Mouse (Mus musculus) limb, embryonic 13.5 days (tissue): ENCODE results near the gene Cpeb3. TPM values are rescaled to one million over a fixed set of nuclear protein-coding genes. Genes with fewer than 3 reads are reported as not detected.
A peak's percentile ranks its signal among the peaks of the same experiment; 100 is the strongest.
"Not testable (repeated sequence)": the region's sequence is repeated elsewhere in the genome, so short reads cannot be mapped to it uniquely, and the experiment has no call there.

Experiments
- ATAC-seq: fragments of 200-750 bp; cut with Nextera tagmentation; 2 replicates; pipeline ENCODE4 v1.8.0; 2017; ENCODE audit warnings: low read depth, moderate number of reproducible peaks, moderate TSS enrichment; ENCODE audit not compliant: low FRiP score
- H3K27ac ChIP-seq: fragments of 300-500 bp; sonication (generic); 2 replicates; pipeline ENCODE4 v1.5.1; 2015; ENCODE audit warnings: inconsistent platforms, mild to moderate bottlenecking, moderate library complexity
- H3K27me3 ChIP-seq: fragments of 300-500 bp; sonication (generic); 2 replicates; pipeline ENCODE4 v1.6.1; 2015; ENCODE audit warnings: mild to moderate bottlenecking, inconsistent platforms
- H3K36me3 ChIP-seq: fragments of 300-500 bp; sonication (generic); 2 replicates; pipeline ENCODE4 v1.6.1; 2015; ENCODE audit warnings: inconsistent platforms, mild to moderate bottlenecking, moderate library complexity
- H3K4me1 ChIP-seq: fragments of 300-500 bp; sonication (generic); 2 replicates; pipeline ENCODE4 v1.6.1; 2015; ENCODE audit warnings: inconsistent platforms
- H3K4me2 ChIP-seq: fragments of 300-500 bp; sonication (generic); replicated peaks from 2 replicates; pipeline ENCODE4 v1.6.1; 2015; ENCODE audit warnings: inconsistent platforms, mild to moderate bottlenecking, moderate library complexity
- H3K4me3 ChIP-seq: fragments of 300-500 bp; sonication (generic); 2 replicates; pipeline ENCODE4 v1.5.1; 2015; ENCODE audit warnings: moderate library complexity, mild to moderate bottlenecking, inconsistent platforms
- H3K9ac ChIP-seq: fragments of 300-500 bp; sonication (generic); 2 replicates; pipeline ENCODE4 v1.6.1; 2015; ENCODE audit warnings: mild to moderate bottlenecking, inconsistent platforms
- H3K9me3 ChIP-seq: fragments of 300-500 bp; sonication (generic); 2 replicates; pipeline ENCODE4 v1.6.1; 2016; ENCODE audit warnings: inconsistent platforms
- WGBS: fragments of 180-500 bp; shearing (Covaris S2); methylation state at CpG from one replicate; pipeline ENCODE4 v1.1.7; 2015; 5-methylcytosine and 5-hydroxymethylcytosine counted together
- polyA plus RNA-seq: library from polyadenylated mRNA; unstranded; fragments of >200 nt; fragmentation: Nextera tagmentation; extraction: Ambion mirVana; gene quantifications from 2 replicates; pipeline ENCODE4 v1.2.1, GENCODE M21; 2015

Cpeb3 gene
- polyA plus RNA-seq, 1 experiment from 2014 or later, result 1.0 TPM

DNA sequence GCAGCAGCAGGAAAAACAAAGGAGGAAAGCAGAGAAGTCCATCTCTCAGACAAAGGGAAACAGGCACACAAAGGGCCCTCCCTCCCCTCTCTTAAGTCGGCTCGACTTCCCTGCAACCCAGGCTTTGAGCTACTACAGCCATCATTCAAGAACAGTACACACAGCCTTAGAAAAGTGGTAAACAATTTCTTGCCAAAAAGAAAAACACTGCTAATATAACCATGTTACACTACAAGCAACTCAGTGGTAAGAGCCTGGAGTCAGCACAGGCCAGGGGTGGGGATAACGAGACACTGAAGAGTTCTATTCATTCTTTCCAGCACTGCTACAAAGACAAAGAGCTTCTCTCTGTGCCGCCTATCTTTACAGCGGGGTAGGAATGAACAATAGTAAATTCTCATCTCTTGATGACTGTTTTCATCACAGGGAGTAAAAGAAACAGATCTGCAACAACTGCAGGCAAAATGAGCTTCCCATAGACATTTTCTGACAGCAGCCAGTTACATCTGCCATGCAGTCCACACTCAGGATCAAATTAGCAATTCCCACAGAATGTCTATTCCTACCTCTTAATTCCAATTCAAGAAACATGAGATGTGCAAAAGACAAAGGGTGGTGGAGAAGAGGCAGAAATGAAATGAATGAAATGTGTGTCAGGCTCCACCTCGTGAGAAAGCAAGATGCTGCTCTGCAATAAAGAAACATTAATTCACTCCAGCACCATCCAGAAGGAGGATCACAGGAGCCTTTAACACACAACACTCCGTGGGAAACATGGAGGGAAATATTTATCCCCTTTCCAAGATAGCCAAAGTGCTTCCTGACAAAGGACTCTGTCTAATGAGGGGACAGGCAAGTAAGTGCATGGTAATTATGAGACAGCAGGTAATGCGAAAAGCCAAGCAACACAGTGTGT, 118.0 kb downstream of the Cpeb3 start:
- Histone ChIP-seq H3K27me3 (no peaks in the 10 kb centered on the region; the same call in 1 of the 2 replicates), H3K9me3 (no peaks in the 10 kb centered on the region), H3K27ac (no peak overlapping the region), H3K36me3 (no peaks in the 10 kb centered on the region), H3K4me3 (no peak overlapping the region), H3K9ac (no peak overlapping the region), H3K4me1 (peaks cover 12% of the 10 kb centered on the region), H3K4me2 (no peak overlapping the region)
- no peak for ATAC-seq
- 46% methylated on average over 8 of the region's 8 CpGs for WGBS

DNA sequence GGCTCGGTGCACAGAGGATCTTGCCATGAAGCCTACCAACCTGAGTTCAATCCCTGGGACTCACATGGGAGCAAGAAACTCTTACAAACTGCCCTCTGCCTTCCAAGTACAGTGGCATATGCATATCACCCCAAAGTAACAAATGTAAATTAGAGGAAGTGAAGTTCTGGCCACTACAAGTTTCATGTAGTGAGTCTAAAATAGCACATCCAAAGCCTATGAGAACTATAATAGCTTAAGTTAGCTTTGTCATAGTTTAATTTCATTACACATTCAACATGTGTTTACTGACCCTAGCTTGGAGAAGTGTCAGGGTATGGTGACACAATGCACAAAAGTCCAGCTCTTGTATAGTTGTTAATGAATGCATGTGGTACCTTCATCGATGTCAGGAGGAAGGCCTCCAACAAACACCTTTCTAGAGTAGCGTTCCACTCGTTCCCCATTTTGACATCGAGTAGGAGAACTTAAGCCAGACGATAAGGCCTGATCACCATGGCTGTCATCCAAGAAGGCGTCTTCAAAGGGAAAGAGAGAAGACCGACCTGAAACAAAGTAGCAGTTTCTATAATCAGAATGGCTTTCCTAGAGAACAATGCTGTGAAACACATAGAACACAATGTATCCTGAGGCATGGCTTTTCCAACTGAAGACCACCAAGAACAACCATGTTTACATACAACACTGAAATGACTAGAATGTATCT, 120.2 kb downstream of the Cpeb3 start:
- Histone ChIP-seq H3K9ac (no peak overlapping the region), H3K4me1 (no peaks in the 10 kb centered on the region), H3K27me3 (no peaks in the 10 kb centered on the region; the same call in 1 of the 2 replicates), H3K27ac (no peak overlapping the region), H3K36me3 (no peaks in the 10 kb centered on the region), H3K4me3 (no peak overlapping the region), H3K9me3 (no peaks in the 10 kb centered on the region), H3K4me2 (no peak overlapping the region)
- 91% methylated on average over 8 of the region's 8 CpGs for WGBS
- ATAC-seq, result no peak

- 76% methylated on average over 3 of the region's 3 CpGs for WGBS
- H3K27me3 ChIP-seq, result no peaks in the 10 kb centered on the region
Observed at GRCm38 (mm10) chr19:37084546-37084945, 123.9 kb downstream of the Cpeb3 start.

DNA sequence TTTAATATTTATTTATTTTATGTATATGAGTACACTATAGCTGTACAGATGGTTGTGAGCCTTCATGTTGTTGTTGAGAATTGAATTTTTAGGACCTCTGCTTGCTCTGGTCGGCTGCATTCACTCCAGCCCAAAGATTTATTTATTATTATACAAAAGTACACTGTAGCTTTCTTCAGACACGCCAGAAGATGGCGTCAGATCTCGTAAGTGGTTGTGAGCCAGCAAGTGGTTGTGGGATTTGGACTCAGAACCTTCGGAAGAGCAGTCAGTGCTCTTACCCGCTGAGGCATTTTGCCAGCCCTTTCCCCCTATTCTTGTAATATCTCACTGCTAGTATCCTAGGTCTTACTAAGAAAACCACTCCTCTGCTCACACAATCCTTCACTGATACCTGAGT, 126.9 kb downstream of the Cpeb3 start:
- Histone ChIP-seq H3K4me3 (no peak overlapping the region), H3K27ac (no peak overlapping the region), H3K9me3 (no peaks in the 10 kb centered on the region), H3K9ac (no peak overlapping the region), H3K4me1 (no peaks in the 10 kb centered on the region), H3K36me3 (no peaks in the 10 kb centered on the region), H3K27me3 (no peaks in the 10 kb centered on the region), H3K4me2 (no peak overlapping the region)
- 68% methylated on average over 6 of the region's 6 CpGs for WGBS
- no peak for ATAC-seq

More at GRCm38 (mm10) chr19:37084546-37084945, 123.9 kb downstream of the Cpeb3 start:
- Histone ChIP-seq H3K9me3 (no peaks in the 10 kb centered on the region), H3K27ac (no peak overlapping the region), H3K4me2 (no peak overlapping the region), H3K4me1 (no peaks in the 10 kb centered on the region), H3K4me3 (no peak overlapping the region), H3K36me3 (no peaks in the 10 kb centered on the region), H3K9ac (no peak overlapping the region)
- ATAC-seq, result no peak

- no peaks in the 10 kb centered on the region for H3K36me3 ChIP-seq
- H3K27ac ChIP-seq, result no peak overlapping the region
- no peak overlapping the region for H3K4me3 ChIP-seq
- no peaks in the 10 kb centered on the region for H3K4me1 ChIP-seq
- 68% methylated on average over 6 of the region's 6 CpGs for WGBS
- ATAC-seq, result peak; percentile 32; the same call in 1 of the 2 replicates
- no peaks in the 10 kb centered on the region for H3K27me3 ChIP-seq
- no peak overlapping the region for H3K9ac ChIP-seq
- no peaks in the 10 kb centered on the region for H3K9me3 ChIP-seq
- H3K4me2 ChIP-seq, result no peak overlapping the region
Observed at GRCm38 (mm10) chr19:37079151-37079550, 129.2 kb downstream of the Cpeb3 start.

DNA sequence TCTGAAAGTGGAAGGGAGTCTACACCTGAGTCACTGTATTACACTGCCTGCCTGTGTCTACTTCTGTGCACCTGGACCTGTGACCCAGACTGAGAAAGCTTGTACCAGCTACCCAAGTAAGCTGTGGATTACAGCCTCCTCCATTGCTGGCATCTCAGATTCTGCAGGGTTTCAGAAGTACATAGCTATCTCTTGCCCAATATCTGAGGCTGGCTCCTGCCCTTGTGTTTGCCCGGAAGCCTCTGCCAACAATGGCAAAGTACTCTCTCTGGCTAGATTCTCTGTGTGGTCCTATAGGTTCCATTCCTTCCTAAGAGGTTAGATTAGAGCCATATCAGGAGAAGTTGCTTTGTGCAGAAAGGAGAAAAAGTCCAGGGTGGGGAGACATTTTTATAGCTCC, 129.8 kb downstream of the Cpeb3 start:
- Histone ChIP-seq H3K4me1 (no peaks in the 10 kb centered on the region), H3K4me2 (no peak overlapping the region), H3K9me3 (no peaks in the 10 kb centered on the region), H3K4me3 (no peak overlapping the region), H3K9ac (no peak overlapping the region), H3K36me3 (no peaks in the 10 kb centered on the region), H3K27me3 (no peaks in the 10 kb centered on the region), H3K27ac (no peak overlapping the region)
- ATAC-seq, result no peak
- 81% methylated on average over 1 of the region's 1 CpGs for WGBS

- no peak overlapping the region for H3K4me2 ChIP-seq
- no peaks in the 10 kb centered on the region for H3K27me3 ChIP-seq
- no peak overlapping the region for H3K4me3 ChIP-seq
- no peak for ATAC-seq
- no peak overlapping the region for H3K27ac ChIP-seq
- no peak overlapping the region for H3K9ac ChIP-seq
- WGBS, result 45% methylated on average over 4 of the region's 4 CpGs
- H3K9me3 ChIP-seq, result no peaks in the 10 kb centered on the region
- no peaks in the 10 kb centered on the region for H3K4me1 ChIP-seq
- no peaks in the 10 kb centered on the region for H3K36me3 ChIP-seq
Observed at GRCm38 (mm10) chr19:37078064-37078463, 130.3 kb downstream of the Cpeb3 start.

DNA sequence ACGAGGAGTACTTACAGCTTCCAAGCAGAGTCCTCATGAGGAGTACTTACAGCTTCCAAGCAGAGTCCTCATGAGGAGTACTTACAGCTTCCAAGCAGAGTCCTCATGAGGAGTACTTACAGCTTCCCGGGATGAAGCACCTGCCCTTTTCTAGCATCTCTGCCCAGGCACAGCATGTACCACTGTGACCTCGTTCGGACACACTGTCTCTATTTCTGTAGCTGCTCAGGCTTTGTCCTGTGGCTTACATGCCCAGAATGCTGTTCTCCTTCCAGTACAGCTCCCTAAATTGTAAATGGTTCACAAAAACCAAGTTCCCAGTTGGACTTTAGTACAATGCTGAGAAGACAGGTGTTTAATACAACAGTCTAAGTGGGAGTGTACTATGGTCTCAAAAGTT, 131.1 kb downstream of the Cpeb3 start:
- not testable (repeated sequence) for H3K27ac ChIP-seq, H3K27me3 ChIP-seq, H3K36me3 ChIP-seq, H3K4me3 ChIP-seq, H3K4me1 ChIP-seq, H3K4me2 ChIP-seq, ATAC-seq, H3K9ac ChIP-seq, H3K9me3 ChIP-seq
- WGBS, result 77% methylated on average over 4 of the region's 4 CpGs

- Histone ChIP-seq H3K27ac (no peak overlapping the region), H3K4me3 (no peak overlapping the region), H3K9ac (no peak overlapping the region), H3K27me3 (no peaks in the 10 kb centered on the region), H3K4me1 (no peaks in the 10 kb centered on the region), H3K9me3 (no peaks in the 10 kb centered on the region), H3K36me3 (no peaks in the 10 kb centered on the region), H3K4me2 (no peak overlapping the region)
- ATAC-seq, result no peak
- WGBS, result 90% methylated on average over 4 of the region's 4 CpGs
Observed at GRCm38 (mm10) chr19:37076646-37077045, 131.8 kb downstream of the Cpeb3 start.

- no peak overlapping the region for H3K4me3 ChIP-seq
- no peaks in the 10 kb centered on the region for H3K36me3 ChIP-seq
- no peak overlapping the region for H3K27ac ChIP-seq
- 56% methylated on average over 2 of the region's 2 CpGs for WGBS
- no peak overlapping the region for H3K9ac ChIP-seq
- no peak overlapping the region for H3K4me2 ChIP-seq
- H3K9me3 ChIP-seq, result no peaks in the 10 kb centered on the region
- no peaks in the 10 kb centered on the region for H3K27me3 ChIP-seq
- H3K4me1 ChIP-seq, result no peaks in the 10 kb centered on the region
- ATAC-seq, result no peak
Observed at GRCm38 (mm10) chr19:37076116-37076515, 132.3 kb downstream of the Cpeb3 start.

GRCm38 (mm10) chr19:37075690-37076089, 132.7 kb downstream of the Cpeb3 start:
- no peak for ATAC-seq
- Histone ChIP-seq H3K36me3 (no peaks in the 10 kb centered on the region), H3K27me3 (no peaks in the 10 kb centered on the region), H3K9me3 (no peaks in the 10 kb centered on the region), H3K9ac (no peak overlapping the region), H3K4me2 (no peak overlapping the region), H3K27ac (no peak overlapping the region), H3K4me3 (no peak overlapping the region), H3K4me1 (no peaks in the 10 kb centered on the region)
- WGBS, result 67% methylated on average over 7 of the region's 7 CpGs

- no peak for ATAC-seq
- Histone ChIP-seq H3K27ac (no peak overlapping the region), H3K4me1 (no peaks in the 10 kb centered on the region), H3K4me3 (no peak overlapping the region), H3K36me3 (no peaks in the 10 kb centered on the region), H3K9ac (no peak overlapping the region), H3K27me3 (no peaks in the 10 kb centered on the region), H3K9me3 (no peaks in the 10 kb centered on the region), H3K4me2 (no peak overlapping the region)
- 66% methylated on average over 5 of the region's 5 CpGs for WGBS
Observed at GRCm38 (mm10) chr19:37074726-37075125, 133.7 kb downstream of the Cpeb3 start.
